Mouse (Mus musculus): ENCODE results near the gene Gm3604. TPM values are rescaled to one million over a fixed set of nuclear protein-coding genes. Genes with fewer than 3 reads are reported as not detected.

Gene Gm3604
- 3.7 TPM in 2 replicates for polyA plus RNA-seq (2015; fragmentation: Nextera tagmentation; extraction: Ambion mirVana)

GRCm38 (mm10) chr13:62382952-62383351 lies at the start of gene Gm3604:
TSS of gene Gm3604 (minus strand) at chr13:62383177.

Other genes with a start within 250 kb of the Gm3604 start
- 4.4 and 5.5 TPM in 2 replicates for gene Gm49359, start 83.7 kb upstream of the Gm3604 start, polyA plus RNA-seq (2015; fragmentation: Nextera tagmentation; extraction: Ambion mirVana)
- gene Zfp935, start 175.3 kb upstream of the Gm3604 start, polyA plus RNA-seq (2015; fragmentation: Nextera tagmentation; extraction: Ambion mirVana): not detected in 2 replicates
- 6.2 and 8.3 TPM in 2 replicates for gene Zfp934, start 188.0 kb upstream of the Gm3604 start, polyA plus RNA-seq (2015; fragmentation: Nextera tagmentation; extraction: Ambion mirVana)
- 3.1 and 3.4 TPM in 2 replicates for gene 6720489N17Rik, start 241.0 kb upstream of the Gm3604 start, polyA plus RNA-seq (2015; fragmentation: Nextera tagmentation; extraction: Ambion mirVana)

All from spleen, postnatal 0 days (tissue).